Mouse (Mus musculus): ENCODE results near the gene Gm9844. TPM values are rescaled to one million over a fixed set of nuclear protein-coding genes. Genes with fewer than 3 reads are reported as not detected.
"Not testable (repeated sequence)": the region's sequence is repeated elsewhere in the genome, so short reads cannot be mapped to it uniquely, and the experiment has no call there.

Gm9844 gene
- total RNA-seq, 2 experiments from 2014 or later, result not detected

GRCm38 (mm10) chr7:24869532-24870165, 7.6 kb downstream of the Gm9844 start, which contains the start of the genes Lypd4 and Dmrtc2:
TSS of gene Lypd4 (minus strand) at chr7:24869941.
TSS of gene Dmrtc2 (plus strand) at chr7:24870057.
- DNase-seq, result no peak

GRCm38 (mm10) chr7:24877588-24877987, 15.6 kb downstream of the Gm9844 start:
- DNase-seq, result no peak

- DNase-seq, result no peak
Observed at GRCm38 (mm10) chr7:24879620-24880019, 17.6 kb downstream of the Gm9844 start.

GRCm38 (mm10) chr7:24882416-24883199, 20.6 kb downstream of the Gm9844 start:
- DNase-seq, result peak; percentile 52 to 73

- DNase-seq, result peak; percentile 98 to 99
Observed at GRCm38 (mm10) chr7:24883896-24884692, 22.1 kb downstream of the Gm9844 start, which contains the start of gene Rps19. TSS of gene Rps19 (plus strand) at chr7:24884371.

GRCm38 (mm10) chr7:24884693-24885291, 22.8 kb downstream of the Gm9844 start:
- DNase-seq, result no peak

- DNase-seq, result no peak
Observed at GRCm38 (mm10) chr7:24885468-24886307, 23.7 kb downstream of the Gm9844 start.

- peak; percentile 17 to 55 for DNase-seq
Observed at GRCm38 (mm10) chr7:24886308-24886633, 24.3 kb downstream of the Gm9844 start.

GRCm38 (mm10) chr7:24887096-24887495, 25.1 kb downstream of the Gm9844 start:
- DNase-seq, result no peak

- DNase-seq, result no peak
Observed at GRCm38 (mm10) chr7:24889431-24890220, 27.6 kb downstream of the Gm9844 start.

GRCm38 (mm10) chr7:24890281-24891216, 28.5 kb downstream of the Gm9844 start:
- peak; percentile 73 to 81 for DNase-seq

GRCm38 (mm10) chr7:24891241-24892124, 29.5 kb downstream of the Gm9844 start:
- DNase-seq, result no peak

GRCm38 (mm10) chr7:24892125-24892583, 30.1 kb downstream of the Gm9844 start:
- no peak for DNase-seq

GRCm38 (mm10) chr7:24895749-24896148, 33.7 kb downstream of the Gm9844 start:
- DNase-seq, result not testable (repeated sequence)

- DNase-seq, result no peak
Observed at GRCm38 (mm10) chr7:24896269-24896668, 34.3 kb downstream of the Gm9844 start.

- DNase-seq, result no peak
Observed at GRCm38 (mm10) chr7:24897224-24897623, 35.2 kb downstream of the Gm9844 start, which contains the start of gene Cd79a. TSS of gene Cd79a (plus strand) at chr7:24897381.

- DNase-seq, result no peak
Observed at GRCm38 (mm10) chr7:24897959-24898358, 35.9 kb downstream of the Gm9844 start.

GRCm38 (mm10) chr7:24901114-24901513, 39.1 kb downstream of the Gm9844 start:
- no peak for DNase-seq
